Mouse (Mus musculus) brain, embryonic 14.5 days (tissue): ENCODE data around the gene Sergef.

Experiments
- CTCF ChIP-seq: fragments of 200-500 bp; IDR thresholded peaks from 2 replicates; pipeline ENCODE4 v1.5.1; 2012; ENCODE audit warnings: inconsistent platforms, mild to moderate bottlenecking, moderate library complexity, borderline replicate concordance; ENCODE audit not compliant: insufficient read depth, insufficient read length; ENCODE audit errors: extremely low read depth
- POLR2A ChIP-seq: fragments of 200-500 bp; IDR thresholded peaks from 2 replicates; pipeline ENCODE4 v1.6.1; 2012; ENCODE audit warnings: mild to moderate bottlenecking, inconsistent platforms, borderline replicate concordance; ENCODE audit not compliant: poor library complexity, insufficient read depth, insufficient read length, severe bottlenecking; ENCODE audit errors: extremely low read depth

GRCm38 (mm10) chr7:46551173-46551572 is 88.4 kb downstream of the Sergef start:
- TF ChIP-seq CTCF (no peak), POLR2A (no peak)
